Mouse (Mus musculus) lung, postnatal 0 days (tissue): ENCODE data around the gene Batf. TPM values are rescaled to one million over a fixed set of nuclear protein-coding genes. Genes with fewer than 3 reads are reported as not detected.

Experiments
- ATAC-seq: fragments of 200-750 bp; cut with Nextera tagmentation; 2 replicates; pipeline ENCODE4 v1.8.0; 2017; ENCODE audit warnings: moderate library complexity
- DNase-seq: peaks from one replicate; pipeline ENCODE4 v3.0.0-alpha.2; 2016; ENCODE audit warnings: low spot score
- H3K27ac ChIP-seq: fragments of 300-500 bp; sonication (generic); 2 replicates; pipeline ENCODE4 v1.5.1; 2014; ENCODE audit warnings: antibody characterized with exemption, mild to moderate bottlenecking, low read length, mixed read lengths
- H3K27me3 ChIP-seq: fragments of 300-500 bp; sonication (generic); replicated peaks from 2 replicates; pipeline ENCODE4 v1.6.1; 2014; ENCODE audit warnings: low read length, mixed read lengths; ENCODE audit not compliant: insufficient read depth
- H3K36me3 ChIP-seq: fragments of 300-500 bp; sonication (generic); 2 replicates; pipeline ENCODE4 v1.6.1; 2014; ENCODE audit warnings: low read length, mixed read lengths; ENCODE audit not compliant: insufficient read depth
- H3K4me1 ChIP-seq: fragments of 300-500 bp; sonication (generic); 2 replicates; pipeline ENCODE4 v1.6.1; 2014; ENCODE audit warnings: antibody characterized with exemption, low read depth, low read length, mixed read lengths; ENCODE audit not compliant: insufficient read depth
- H3K4me2 ChIP-seq: fragments of 300-500 bp; sonication (generic); replicated peaks from 2 replicates; pipeline ENCODE4 v1.6.1; 2014; ENCODE audit warnings: low read depth, mild to moderate bottlenecking, low read length, moderate library complexity, mixed read lengths
- H3K4me3 ChIP-seq: fragments of 300-500 bp; sonication (generic); 2 replicates; pipeline ENCODE4 v1.5.1; 2014; ENCODE audit warnings: low read depth, low read length
- H3K9ac ChIP-seq: fragments of 300-500 bp; sonication (generic); replicated peaks from 2 replicates; pipeline ENCODE4 v1.6.1; 2014; ENCODE audit warnings: low read depth, mild to moderate bottlenecking
- H3K9me3 ChIP-seq: fragments of 300-500 bp; sonication (generic); 2 replicates; pipeline ENCODE4 v1.6.1; 2016; ENCODE audit warnings: low read length, mixed read lengths
- CTCF ChIP-seq: IDR thresholded peaks from 2 replicates; pipeline ENCODE4 v1.5.1; 2016; ENCODE audit warnings: antibody characterized with exemption, mild to moderate bottlenecking
- EP300 ChIP-seq: IDR thresholded peaks from 2 replicates; pipeline ENCODE4 v1.6.1; 2016; ENCODE audit warnings: antibody characterized with exemption, mild to moderate bottlenecking, control low read depth
- WGBS: fragments of 180-500 bp; shearing (Covaris S2); extraction: QIAGEN DNeasy Blood & Tissue Kit; methylation state at CpG from one replicate; pipeline ENCODE4 v1.1.7; 2014; 5-methylcytosine and 5-hydroxymethylcytosine counted together
- polyA plus RNA-seq: library from polyadenylated mRNA; unstranded; fragments of >200 nt; fragmentation: Nextera tagmentation; extraction: Ambion mirVana; gene quantifications from 2 replicates; pipeline ENCODE4 v1.2.1, GENCODE M21; 2015

Batf gene
- polyA plus RNA-seq, 1 experiment from 2014 or later, result 27.9 TPM

DNA sequence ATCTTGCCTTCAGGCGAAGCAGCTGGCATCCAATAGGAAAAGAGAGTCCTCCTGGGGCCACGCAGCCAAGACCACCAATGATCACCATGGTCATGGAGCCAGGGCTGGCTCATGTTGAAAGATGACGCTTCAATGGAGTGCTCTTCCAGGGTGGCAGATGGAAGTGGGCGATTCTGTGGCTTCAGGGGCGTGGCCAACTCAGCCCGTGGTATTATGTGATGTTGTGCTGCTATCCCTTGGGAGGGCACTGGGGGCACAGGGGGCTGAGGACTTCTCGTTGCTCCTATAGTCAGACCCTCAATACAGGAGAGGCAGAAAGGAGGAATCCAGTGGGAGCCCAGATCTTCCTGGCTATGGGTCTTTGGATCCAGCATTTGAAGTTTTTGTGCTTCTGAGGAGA lies 18.1 kb downstream of the Batf start:
- DNase-seq (no peak), ATAC-seq (no peak)
- Histone ChIP-seq H3K36me3 (no peaks in the 10 kb centered on the region), H3K4me3 (no peak overlapping the region), H3K27me3 (no peaks in the 10 kb centered on the region), H3K27ac (peak overlapping the region; percentile 89), H3K9ac (no peak overlapping the region), H3K4me2 (no peak overlapping the region), H3K9me3 (no peaks in the 10 kb centered on the region), H3K4me1 (peaks cover 20% of the 10 kb centered on the region; the same call in 1 of the 2 replicates)
- TF ChIP-seq CTCF (no peak), EP300 (no peak)
- WGBS, result 65% methylated on average over 7 of the region's 7 CpGs

DNA sequence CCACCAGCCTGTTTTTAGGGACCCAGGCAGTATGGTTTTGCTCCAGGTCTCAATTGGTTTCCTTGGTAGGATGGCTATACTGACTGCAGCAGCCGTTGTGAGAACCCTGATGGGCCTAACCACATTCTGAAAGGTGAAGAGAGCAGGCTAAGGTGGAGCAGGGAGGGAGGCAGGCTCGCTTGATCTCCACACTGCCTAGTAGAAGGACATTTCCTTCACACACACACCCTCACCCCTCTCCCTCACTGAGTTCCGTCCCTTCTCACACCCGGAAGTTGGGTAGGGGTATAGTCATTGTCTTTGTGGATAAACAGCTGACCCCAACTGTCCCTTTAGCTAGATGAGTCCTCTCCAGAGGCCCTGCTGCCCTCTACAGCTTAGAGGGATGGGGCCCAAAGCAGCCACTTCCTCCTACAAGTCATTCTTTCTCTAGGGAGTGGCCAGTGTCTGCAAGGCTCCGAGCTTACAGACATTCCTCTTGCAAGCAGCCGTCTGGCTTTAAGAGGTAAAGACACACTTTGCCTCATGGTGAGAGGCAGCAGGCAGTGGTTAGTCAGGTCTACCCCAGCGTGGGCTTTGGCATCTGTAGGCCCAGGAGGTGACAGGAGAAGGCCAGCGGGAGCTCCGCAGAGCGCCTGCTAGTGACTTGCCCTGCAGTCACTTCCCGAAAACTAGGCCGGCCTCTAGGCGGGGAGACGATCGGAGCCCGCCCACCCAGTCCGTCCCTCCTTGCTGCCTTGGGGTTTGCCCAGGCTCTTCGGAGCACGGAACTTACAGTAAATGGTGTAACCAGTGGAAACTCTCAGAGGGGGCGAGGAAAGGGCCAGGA lies 18.7 kb downstream of the Batf start:
- TF ChIP-seq EP300 (no peak; the same call in 1 of the 2 replicates), CTCF (peak; percentile 37)
- Histone ChIP-seq H3K27ac (peak overlapping the region; percentile 89), H3K27me3 (no peaks in the 10 kb centered on the region), H3K4me3 (peak overlapping the region; percentile 37), H3K9me3 (no peaks in the 10 kb centered on the region), H3K36me3 (no peaks in the 10 kb centered on the region), H3K4me2 (peak overlapping the region; percentile 70), H3K9ac (peak overlapping the region; percentile 29), H3K4me1 (peaks cover 19% of the 10 kb centered on the region; the same call in 1 of the 2 replicates)
- WGBS, result 6% methylated on average over 20 of the region's 20 CpGs
- DNase-seq (peak; percentile 94), ATAC-seq (peak; percentile 86)

DNA sequence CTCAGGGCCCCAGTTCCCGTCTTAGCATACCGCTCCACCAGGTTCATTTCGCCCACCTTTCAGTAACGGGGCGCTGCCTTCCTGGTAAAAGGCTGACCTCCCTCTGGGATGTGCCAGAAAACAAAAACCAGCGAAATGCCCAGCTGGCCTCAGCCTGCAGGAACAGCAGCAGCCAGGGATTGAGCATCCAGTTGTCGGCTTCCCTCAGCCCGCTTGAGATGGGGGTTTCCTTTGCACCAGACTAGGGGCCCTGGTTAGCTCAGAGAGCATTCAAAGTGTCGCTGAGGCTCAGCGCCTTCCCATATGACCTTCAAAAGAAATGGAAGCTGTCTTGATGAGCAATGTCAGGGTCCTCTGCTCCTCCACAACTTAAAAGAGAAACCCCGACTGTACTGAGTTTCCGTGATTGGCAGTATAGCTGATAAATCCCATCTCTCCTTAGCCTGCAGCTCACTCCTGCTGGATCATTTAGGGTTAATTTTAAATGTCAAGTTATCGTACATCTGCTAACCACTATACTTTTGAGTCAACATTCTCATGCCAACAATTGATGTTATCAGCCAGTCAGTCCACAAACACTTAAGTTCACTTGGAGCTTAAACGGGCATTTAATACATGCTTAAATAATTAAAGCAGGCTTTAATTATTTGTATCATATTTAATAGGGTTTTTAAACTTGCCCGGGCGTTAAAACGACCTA lies 19.5 kb downstream of the Batf start:
- 12% methylated on average over 17 of the region's 17 CpGs for WGBS
- TF ChIP-seq EP300 (peak; percentile 56; the same call in 1 of the 2 replicates), CTCF (no peak)

DNA sequence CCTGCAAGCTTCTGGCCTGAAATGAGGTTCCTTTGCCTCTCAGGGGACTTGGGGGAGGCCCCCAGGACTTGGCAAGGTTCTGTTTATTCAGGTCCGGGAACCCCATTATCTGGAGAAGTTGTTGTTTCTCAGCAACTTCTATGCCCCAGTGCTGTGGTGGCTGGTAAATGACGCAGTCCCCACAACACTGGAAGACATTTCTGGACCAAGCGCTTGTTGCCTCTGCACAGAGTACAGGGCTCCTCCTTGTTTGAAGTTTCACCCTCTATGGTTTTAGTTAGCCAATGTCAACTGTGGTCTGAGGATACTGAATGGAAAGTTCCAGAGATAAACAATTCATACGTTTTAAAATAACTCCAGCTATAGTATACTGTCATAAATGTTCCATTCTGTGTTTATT lies 20.4 kb downstream of the Batf start:
- Histone ChIP-seq H3K27ac (0 out of 2 replicates have a peak overlapping the region, but pooled peaks have one; percentile 5), H3K27me3 (no peaks in the 10 kb centered on the region), H3K4me3 (no peak overlapping the region), H3K9me3 (no peaks in the 10 kb centered on the region), H3K4me2 (no peak overlapping the region), H3K4me1 (peaks cover 14% of the 10 kb centered on the region; the same call in 1 of the 2 replicates), H3K36me3 (no peaks in the 10 kb centered on the region), H3K9ac (no peak overlapping the region)
- ATAC-seq (no peak), DNase-seq (no peak)
- 53% methylated on average over 4 of the region's 4 CpGs for WGBS
- TF ChIP-seq EP300 (no peak), CTCF (no peak)

More for the DNA sequence above, 19.5 kb downstream of the Batf start:
- Histone ChIP-seq H3K27me3 (no peaks in the 10 kb centered on the region), H3K4me3 (peak overlapping the region; percentile 37), H3K9ac (peak overlapping the region; percentile 29), H3K4me2 (peak overlapping the region; percentile 70), H3K36me3 (no peaks in the 10 kb centered on the region), H3K4me1 (peaks cover 14% of the 10 kb centered on the region; the same call in 1 of the 2 replicates), H3K9me3 (no peaks in the 10 kb centered on the region), H3K27ac (peak overlapping the region; percentile 89)
- ATAC-seq (peak; percentile 6; the same call in 1 of the 2 replicates), DNase-seq (peak; percentile 54)

DNA sequence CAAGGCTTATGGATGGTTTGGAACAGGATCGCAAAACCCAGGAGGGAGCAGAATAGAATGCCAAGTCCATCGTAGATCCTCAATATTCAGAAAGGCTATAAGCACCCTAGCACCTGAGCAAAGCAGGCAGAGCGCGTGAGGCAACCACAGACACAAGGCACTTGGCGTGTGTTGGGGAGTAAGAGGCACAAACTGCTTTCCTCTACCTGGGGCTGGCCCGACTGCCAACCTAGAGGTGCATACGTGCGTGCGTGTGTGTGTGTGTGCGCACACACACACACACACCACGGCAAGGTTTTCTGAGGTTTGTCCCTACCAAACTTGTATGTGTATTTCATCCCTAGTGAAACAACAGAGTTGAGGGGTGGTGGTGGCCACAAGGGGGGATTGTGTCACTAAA lies 20.9 kb downstream of the Batf start:
- H3K9ac ChIP-seq, result no peak overlapping the region

DNA sequence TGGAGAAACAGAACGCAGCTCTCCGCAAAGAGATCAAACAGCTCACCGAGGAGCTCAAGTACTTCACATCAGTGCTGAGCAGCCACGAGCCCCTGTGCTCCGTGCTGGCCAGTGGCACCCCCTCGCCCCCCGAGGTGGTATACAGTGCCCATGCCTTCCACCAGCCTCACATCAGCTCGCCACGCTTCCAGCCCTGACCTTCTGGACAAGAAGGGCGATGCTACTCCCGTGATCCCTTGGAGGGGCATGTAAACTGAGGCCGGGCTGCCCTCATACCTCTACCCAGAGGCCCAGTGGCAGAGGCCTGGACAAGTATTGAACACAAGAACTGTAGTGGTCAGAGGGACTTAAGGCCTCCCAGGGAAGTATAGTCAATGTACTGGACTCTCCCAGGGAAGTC lies 22.1 kb downstream of the Batf start:
- no peak for TF ChIP-seq EP300
- no peak for TF ChIP-seq CTCF
- H3K4me3 ChIP-seq, result no peak overlapping the region
- no peaks in the 10 kb centered on the region for H3K36me3 ChIP-seq
- 82% methylated on average over 12 of the region's 12 CpGs for WGBS
- DNase-seq (no peak), ATAC-seq (no peak)
- H3K4me1 ChIP-seq, result peaks cover 14% of the 10 kb centered on the region; the same call in 1 of the 2 replicates
- no peaks in the 10 kb centered on the region for H3K9me3 ChIP-seq
- H3K27ac ChIP-seq, result no peak overlapping the region
- no peak overlapping the region for H3K9ac ChIP-seq
- H3K4me2 ChIP-seq, result no peak overlapping the region
- no peaks in the 10 kb centered on the region for H3K27me3 ChIP-seq

More for the DNA sequence above, 20.9 kb downstream of the Batf start:
- Histone ChIP-seq H3K4me3 (no peak overlapping the region), H3K27ac (no peak overlapping the region), H3K36me3 (no peaks in the 10 kb centered on the region), H3K9me3 (no peaks in the 10 kb centered on the region), H3K27me3 (no peaks in the 10 kb centered on the region), H3K4me2 (no peak overlapping the region), H3K4me1 (peaks cover 14% of the 10 kb centered on the region; the same call in 1 of the 2 replicates)
- TF ChIP-seq EP300 (no peak), CTCF (no peak)
- WGBS, result 84% methylated on average over 11 of the region's 11 CpGs
- DNase-seq, result no peak
- ATAC-seq, result no peak
